Mouse (Mus musculus) lung, adult 2 months (tissue): Measurements from ENCODE around the gene 1700029P11Rik. TPM values are rescaled to one million over a fixed set of nuclear protein-coding genes. Genes with fewer than 3 reads are reported as not detected.
A peak's percentile ranks its signal among the peaks of the same experiment; 100 is the strongest.

Source experiments
- DNase-seq: peaks from one replicate; pipeline ENCODE4 v3.0.0; 2022
- H3K4me1 ChIP-seq: fragments of 200-500 bp; 2 replicates; pipeline ENCODE4 v1.6.1; 2011; ENCODE audit warnings: low read length; ENCODE audit not compliant: control insufficient read depth, insufficient read depth
- H3K4me3 ChIP-seq: fragments of 200-500 bp; replicated peaks from 2 replicates; pipeline ENCODE3; 2011; ENCODE audit warnings: low read depth, mild to moderate bottlenecking, control low read depth, low read length; ENCODE audit errors: extremely low read depth
- CTCF ChIP-seq: fragments of 200-500 bp; IDR thresholded peaks from 2 replicates; pipeline ENCODE4 v1.5.1; 2011; ENCODE audit warnings: mild to moderate bottlenecking, low read length, control low read depth; ENCODE audit not compliant: insufficient read depth
- POLR2A ChIP-seq: fragments of 200-500 bp; IDR thresholded peaks from 2 replicates; pipeline ENCODE4 v1.6.1; 2011; ENCODE audit warnings: low read depth, mild to moderate bottlenecking, control low read depth, low read length, borderline replicate concordance; ENCODE audit errors: extremely low read depth
- WGBS: fragments of 180-500 bp; shearing (Covaris S2); methylation state at CpG from one replicate; pipeline ENCODE4 v1.1.7; 2018; 5-methylcytosine and 5-hydroxymethylcytosine counted together
- polyA plus RNA-seq: library from polyadenylated mRNA; depleted of rRNA; stranded (reverse); fragments of >200 nt; gene quantifications from 2 replicates; pipeline ENCODE4 v1.2.3, GENCODE M21; 2012

1700029P11Rik gene
- polyA plus RNA-seq, 1 experiment = not detected

GRCm38 (mm10) chr15:81982173-81982572, 1.8 kb downstream of the 1700029P11Rik start:
- no peak for TF ChIP-seq POLR2A
- no peak for TF ChIP-seq CTCF
- Histone ChIP-seq H3K4me1 (no peaks in the 10 kb centered on the region), H3K4me3 (no peak overlapping the region)
- 42% methylated on average over 1 of the region's 1 CpGs for WGBS
- no peak for DNase-seq

GRCm38 (mm10) chr15:81985267-81986161, 5.2 kb downstream of the 1700029P11Rik start:
- DNase-seq = no peak
- Histone ChIP-seq H3K4me3 (no peak overlapping the region), H3K4me1 (peaks cover 3% of the 10 kb centered on the region)
- TF ChIP-seq CTCF (no peak), POLR2A (no peak)
- 67% methylated on average over 2 of the region's 2 CpGs for WGBS

- Histone ChIP-seq H3K4me1 (peaks cover 3% of the 10 kb centered on the region), H3K4me3 (no peak within 1 kb of the TSS)
- no peak for DNase-seq
- 67% methylated on average over 3 of the region's 3 CpGs for WGBS
- TF ChIP-seq CTCF (no peak), POLR2A (no peak)
Measured at GRCm38 (mm10) chr15:81987646-81988045, 7.3 kb downstream of the 1700029P11Rik start, which contains the start of gene Xrcc6. Xrcc6 (plus strand) TSS chr15:81987835.

GRCm38 (mm10) chr15:81989371-81990062, 9.2 kb downstream of the 1700029P11Rik start:
- Histone ChIP-seq H3K4me1 (peaks cover 3% of the 10 kb centered on the region), H3K4me3 (no peak overlapping the region)
- peak; percentile 87 for DNase-seq
- TF ChIP-seq POLR2A (no peak), CTCF (peak; percentile 79)
- 38% methylated on average over 11 of the region's 11 CpGs for WGBS

GRCm38 (mm10) chr15:81990549-81990948, 10.2 kb downstream of the 1700029P11Rik start:
- no peak for DNase-seq
- 44% methylated on average over 7 of the region's 7 CpGs for WGBS
- Histone ChIP-seq H3K4me1 (peaks cover 3% of the 10 kb centered on the region), H3K4me3 (no peak overlapping the region)
- TF ChIP-seq CTCF (no peak), POLR2A (no peak)

- peaks cover 3% of the 10 kb centered on the region for H3K4me1 ChIP-seq
- DNase-seq = no peak
- 74% methylated on average over 6 of the region's 6 CpGs for WGBS
Measured at GRCm38 (mm10) chr15:81993992-81994391, 13.7 kb downstream of the 1700029P11Rik start.

GRCm38 (mm10) chr15:82004257-82004656, 23.9 kb downstream of the 1700029P11Rik start:
- WGBS = 83% methylated on average over 8 of the region's 8 CpGs
- TF ChIP-seq CTCF (no peak), POLR2A (no peak)
- no peak overlapping the region for H3K4me3 ChIP-seq
- H3K4me1 ChIP-seq = no peaks in the 10 kb centered on the region
- DNase-seq = no peak

More at GRCm38 (mm10) chr15:81993992-81994391, 13.7 kb downstream of the 1700029P11Rik start:
- H3K4me3 ChIP-seq = no peak overlapping the region
- TF ChIP-seq POLR2A = no peak
- TF ChIP-seq CTCF = no peak

- 76% methylated on average over 6 of the region's 6 CpGs for WGBS
- no peak for DNase-seq
- TF ChIP-seq CTCF = no peak
- no peak for TF ChIP-seq POLR2A
- peaks cover 7% of the 10 kb centered on the region for H3K4me1 ChIP-seq
- no peak overlapping the region for H3K4me3 ChIP-seq
Measured at GRCm38 (mm10) chr15:82011947-82012346, 31.6 kb downstream of the 1700029P11Rik start.

GRCm38 (mm10) chr15:82014745-82015391, 34.5 kb downstream of the 1700029P11Rik start:
- H3K4me3 ChIP-seq = peak overlapping the region; percentile 87
- DNase-seq = no peak
- TF ChIP-seq CTCF (no peak), POLR2A (no peak)
- 16% methylated on average over 9 of the region's 9 CpGs for WGBS
- H3K4me1 ChIP-seq = peaks cover 7% of the 10 kb centered on the region
